Mouse (Mus musculus) right cerebral cortex, postnatal 25 days (tissue): ENCODE data around the gene Col4a3bp.

ENCODE experiments used
- DNase-seq: peaks from one replicate; pipeline ENCODE4 v3.0.0; 2022

Col4a3bp gene

DNA sequence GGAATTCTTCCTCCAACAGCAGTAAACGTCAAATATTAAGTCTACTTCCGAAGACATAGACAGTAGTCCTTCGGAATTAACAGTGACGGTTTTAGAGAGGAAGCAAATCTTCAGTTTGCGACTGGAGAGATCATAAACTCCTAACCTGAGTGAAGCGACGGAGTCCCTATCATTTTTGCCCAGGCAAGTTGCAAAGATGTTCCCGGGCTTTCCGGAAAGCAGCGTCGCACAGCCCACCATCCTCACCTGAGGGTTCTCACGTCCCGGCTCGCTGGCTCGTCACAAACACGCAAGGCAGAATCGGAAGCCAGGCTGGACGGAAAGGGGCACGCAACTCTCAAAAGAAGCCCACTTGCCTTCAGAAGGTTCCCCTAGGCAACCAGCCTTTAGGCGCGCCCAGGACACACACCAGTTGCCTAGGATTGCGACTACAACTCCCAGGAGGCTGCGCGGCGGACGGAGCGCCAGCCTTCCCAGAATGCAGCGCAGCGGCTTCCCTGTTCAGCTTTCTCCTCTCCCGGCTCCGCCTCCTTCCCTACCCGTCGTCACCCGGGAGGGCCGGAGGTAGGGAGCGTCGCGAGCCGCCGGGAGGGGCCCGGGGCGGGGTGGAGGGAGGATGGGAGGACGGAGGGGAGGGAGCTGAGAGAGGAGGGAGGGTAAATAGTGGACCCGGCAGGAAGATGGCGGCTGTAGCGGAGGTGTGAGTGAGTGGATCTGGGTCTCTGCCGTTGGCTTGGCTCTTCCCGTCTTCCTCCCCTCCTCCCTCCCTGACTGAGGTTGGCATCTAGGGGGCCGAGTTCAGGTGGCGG is at the start of gene Col4a3bp, which contains the start of gene Polk:
Col4a3bp (plus strand) TSS at position 538 of the 809 bp plus-strand sequence.
Polk (minus strand) TSS at position 499 of the 809 bp plus-strand sequence.
- DNase-seq = peak; percentile 98

DNA sequence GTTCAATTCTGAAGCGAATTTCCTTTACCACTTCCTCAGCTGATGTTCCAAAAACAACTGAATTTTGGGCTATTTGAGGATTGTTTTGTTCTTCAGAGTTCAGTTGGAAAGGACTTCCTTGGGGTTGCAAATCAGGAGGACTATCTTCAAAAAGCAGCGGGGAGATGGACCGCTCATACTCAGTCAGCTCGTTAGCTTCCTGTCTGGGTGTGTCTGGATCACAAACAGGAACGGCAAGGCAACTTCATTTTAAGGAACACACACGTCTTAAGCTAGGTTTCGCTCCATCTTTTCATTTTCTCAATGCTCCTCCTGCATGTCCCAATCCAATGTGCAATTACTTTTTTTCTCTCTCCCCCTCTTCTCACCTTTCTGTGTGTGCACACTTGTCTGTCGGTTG is 45.8 kb upstream of the Col4a3bp start:
- DNase-seq = no peak

DNA sequence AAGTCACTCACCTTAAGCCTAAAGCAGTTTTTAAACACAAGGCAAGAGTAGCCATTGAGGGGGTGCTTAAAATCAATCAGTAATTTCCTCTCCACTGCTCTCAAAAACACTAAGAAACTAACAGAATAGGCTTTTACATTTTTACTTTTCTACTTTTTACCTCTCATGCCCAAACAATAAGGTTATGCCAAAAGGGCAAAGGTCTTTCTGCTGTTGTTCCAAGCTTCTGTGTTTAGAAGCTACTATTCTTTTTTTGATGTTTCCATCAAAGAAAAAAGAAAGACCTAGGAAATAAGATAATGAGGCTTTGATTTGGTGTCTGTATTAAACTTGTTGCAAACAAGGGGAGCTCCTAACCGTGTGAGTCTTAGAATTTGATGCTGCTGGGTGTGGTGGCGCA is 42.5 kb upstream of the Col4a3bp start:
- DNase-seq = no peak

DNA sequence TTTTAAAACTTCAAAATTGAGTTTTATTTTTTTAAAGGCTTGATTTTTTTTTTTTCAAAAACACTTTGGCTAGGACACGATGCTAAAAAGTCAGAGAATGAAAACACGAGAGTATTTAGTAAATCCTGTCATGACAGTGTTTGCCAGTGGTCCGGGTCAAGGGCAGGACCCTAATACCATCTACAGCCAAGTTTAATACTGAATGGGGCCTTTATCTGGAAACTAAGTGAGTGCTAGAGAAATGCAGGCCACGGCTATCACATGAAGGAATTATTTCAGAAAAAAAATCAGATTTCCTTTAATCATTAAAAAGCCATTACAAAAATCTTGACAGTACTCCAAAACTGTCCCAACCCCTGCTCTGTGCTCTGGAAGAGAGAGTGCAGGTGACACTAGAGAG is 36.8 kb upstream of the Col4a3bp start:
- no peak for DNase-seq

DNA sequence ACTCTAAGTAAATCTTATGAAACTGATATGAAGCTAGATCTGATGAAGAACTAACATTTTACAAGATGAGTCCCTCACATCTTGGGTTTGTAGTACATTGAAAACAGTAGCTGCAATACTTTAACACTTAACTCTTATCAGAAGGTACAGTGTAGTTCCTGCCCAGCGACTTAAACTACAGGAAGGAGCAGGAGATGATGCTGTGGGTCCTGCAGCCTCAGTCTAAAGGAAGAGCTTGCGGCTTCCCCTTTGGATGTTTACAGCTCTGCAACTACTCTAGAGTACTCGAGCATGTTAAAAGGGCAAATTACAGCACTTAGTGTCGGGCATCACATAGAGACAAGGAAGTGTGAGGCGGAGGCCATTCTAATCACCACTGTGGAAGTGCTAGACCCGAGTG is 36.1 kb upstream of the Col4a3bp start:
- no peak for DNase-seq

DNA sequence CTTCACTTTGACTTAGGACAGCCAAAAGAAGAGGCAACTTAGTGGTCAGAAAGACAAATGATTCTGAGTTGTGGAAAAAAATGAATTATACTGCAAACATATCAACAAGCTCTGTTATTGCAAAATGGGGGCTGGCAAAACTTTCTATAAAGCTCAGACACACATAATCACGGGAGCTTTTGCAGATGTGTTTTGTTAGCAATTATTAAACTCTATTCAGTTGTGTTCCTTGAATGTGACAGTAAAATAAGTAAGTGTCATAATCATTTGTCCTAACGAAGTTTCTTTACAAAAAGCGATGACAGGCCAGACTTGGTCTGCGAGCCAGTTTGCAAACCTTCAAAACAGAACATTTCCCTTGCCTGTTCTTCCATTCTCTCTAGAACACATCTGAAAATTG is 34.9 kb upstream of the Col4a3bp start:
- no peak for DNase-seq

DNA sequence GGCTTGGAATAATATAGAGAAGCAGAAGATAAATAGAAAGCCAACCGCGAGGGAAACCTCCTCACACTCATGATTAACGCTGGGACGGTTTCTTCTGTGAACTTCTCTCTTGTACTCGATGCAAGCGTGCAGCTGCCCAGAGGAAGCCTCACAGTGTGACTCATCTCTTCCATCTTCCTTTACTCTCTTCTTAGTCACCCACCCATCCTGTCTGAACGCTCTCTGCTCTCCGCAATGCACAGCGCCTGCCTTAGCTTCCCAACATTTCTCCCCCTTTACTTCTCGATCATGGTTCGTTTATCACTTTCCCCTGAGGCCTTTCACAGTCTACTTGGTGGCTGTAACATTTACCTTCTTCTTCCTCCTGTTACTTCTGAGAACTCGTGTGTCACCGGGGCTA is 31.8 kb upstream of the Col4a3bp start:
- peak; percentile 14 for DNase-seq

DNA sequence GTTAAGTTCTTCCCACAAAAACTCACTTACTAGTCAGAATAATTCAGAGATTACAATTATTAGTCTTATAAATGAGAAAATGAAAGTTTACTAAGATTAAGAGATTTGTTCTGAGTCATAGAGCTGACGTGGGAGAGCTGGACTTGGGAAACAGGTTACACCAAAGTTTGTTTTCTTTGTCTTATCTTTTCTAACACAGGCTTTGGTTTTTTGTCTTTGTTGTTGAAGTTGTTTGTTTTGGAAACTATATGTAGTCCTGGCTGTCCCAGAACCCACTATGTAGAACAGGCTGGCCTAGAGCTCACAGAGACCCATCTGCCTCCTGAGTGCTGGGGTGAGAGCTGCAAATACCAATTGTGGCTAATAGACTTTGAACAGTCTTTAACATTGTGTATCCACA is 31.2 kb upstream of the Col4a3bp start:
- DNase-seq = no peak

DNA sequence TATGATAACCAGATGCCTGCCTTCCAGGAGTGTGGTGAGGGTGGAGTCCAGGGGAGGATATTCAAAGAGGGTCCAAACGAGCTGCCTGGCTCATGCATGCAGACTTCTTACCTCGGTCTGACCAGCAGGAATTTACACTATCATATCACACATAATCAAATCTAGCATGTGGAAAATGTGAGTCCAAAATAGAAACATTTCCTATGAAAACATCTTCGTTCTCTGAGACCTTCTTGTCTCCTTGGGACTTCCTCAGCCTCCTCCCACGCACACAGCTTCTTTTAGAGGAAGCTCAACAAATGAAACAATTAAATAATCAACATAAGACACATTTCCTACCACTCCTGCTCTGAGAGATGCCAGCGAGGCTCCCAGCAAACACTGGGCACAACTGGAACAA is 30.5 kb upstream of the Col4a3bp start:
- DNase-seq = no peak

DNA sequence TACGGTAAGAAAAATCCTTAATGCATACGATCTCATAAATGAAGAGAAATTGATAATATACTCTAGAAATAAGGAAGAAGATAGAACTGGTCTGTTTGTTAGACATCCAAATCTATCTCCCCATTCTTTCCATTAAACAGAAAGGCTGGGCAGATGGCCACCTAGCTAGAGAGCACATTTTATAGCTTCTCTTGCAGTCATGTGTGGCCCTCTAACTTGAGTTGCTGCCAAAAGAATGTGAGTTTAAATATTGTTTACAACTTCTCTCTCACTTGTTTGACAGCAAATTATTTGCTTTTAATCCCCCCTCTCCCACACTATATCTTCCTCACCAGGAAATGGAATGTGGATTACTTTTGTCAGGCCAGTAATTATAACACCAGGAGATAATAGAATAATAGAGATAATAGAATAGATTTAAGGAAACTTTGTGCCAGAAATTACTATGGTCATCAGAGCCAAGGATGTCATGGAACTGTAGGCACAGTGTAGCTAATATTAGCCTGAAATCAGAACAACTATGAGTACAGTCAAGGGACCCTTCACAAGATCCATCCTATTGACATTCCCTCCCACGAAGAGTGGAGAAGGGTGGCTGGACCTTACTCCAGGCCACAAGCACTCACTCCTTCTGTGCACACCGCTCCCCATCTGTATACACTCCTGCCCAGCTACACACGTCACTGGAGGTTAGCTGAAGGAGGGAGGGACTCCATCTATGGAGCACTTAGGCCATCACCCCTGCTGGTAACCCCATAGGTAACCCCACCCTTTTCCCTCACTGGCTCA is 28.1 kb upstream of the Col4a3bp start:
- DNase-seq = no peak

DNA sequence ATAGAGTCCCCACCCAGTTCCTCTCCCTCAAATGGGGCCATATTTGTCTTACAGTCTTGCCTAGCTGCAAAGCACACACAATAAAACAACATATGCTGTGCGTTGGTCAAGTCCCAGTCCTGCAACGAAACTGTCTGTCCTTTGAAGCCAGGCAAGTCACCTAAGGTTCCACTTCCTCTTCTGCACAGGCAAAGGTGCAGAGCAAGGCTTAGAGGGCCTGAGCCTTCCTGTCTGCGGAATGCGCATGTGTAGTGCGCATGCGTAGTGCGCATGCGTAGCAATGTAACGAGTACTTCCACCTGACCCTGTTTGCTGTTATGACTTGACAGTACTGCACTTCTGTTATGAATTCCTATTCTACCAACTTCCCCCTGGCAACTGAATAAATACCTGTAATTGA is 26.2 kb upstream of the Col4a3bp start:
- DNase-seq = no peak

DNA sequence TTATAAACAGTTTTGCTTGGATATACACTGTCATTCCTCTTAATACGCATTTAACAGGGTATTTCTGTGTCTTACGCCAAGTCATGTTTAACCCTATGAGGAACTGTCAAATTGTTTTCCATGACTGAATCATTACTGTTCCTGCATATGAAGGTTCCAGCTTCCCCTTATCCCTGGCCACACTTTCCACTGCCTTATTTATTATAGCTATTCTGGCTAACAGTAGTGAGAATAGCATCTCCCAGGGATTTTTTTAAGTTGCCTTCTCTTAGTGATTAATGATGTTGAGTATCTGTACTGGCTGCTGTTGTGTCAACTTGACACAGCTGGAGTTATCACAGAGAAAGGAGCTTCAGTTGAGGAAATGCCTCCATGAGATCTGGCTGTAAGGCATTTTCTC is 25.1 kb upstream of the Col4a3bp start:
- DNase-seq = no peak

DNA sequence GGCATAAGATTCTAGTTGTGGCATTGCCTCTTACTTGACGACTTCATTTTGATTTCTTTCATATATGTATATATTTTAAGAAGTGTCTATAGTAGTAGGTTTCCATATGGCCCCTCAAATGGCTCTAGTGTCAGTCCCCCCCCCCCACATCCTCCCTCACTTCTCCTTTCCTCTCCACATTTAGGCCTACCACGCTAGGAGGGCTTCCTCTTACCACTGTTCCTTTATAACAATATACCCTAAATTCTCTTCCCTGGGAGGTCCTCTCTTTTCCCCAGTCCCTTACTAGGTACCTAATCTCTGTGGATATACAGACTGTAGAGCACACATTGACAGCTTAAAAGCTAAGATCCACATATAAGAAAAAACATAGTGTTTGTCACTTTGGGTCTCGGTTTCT is 21.1 kb upstream of the Col4a3bp start:
- DNase-seq = no peak

DNA sequence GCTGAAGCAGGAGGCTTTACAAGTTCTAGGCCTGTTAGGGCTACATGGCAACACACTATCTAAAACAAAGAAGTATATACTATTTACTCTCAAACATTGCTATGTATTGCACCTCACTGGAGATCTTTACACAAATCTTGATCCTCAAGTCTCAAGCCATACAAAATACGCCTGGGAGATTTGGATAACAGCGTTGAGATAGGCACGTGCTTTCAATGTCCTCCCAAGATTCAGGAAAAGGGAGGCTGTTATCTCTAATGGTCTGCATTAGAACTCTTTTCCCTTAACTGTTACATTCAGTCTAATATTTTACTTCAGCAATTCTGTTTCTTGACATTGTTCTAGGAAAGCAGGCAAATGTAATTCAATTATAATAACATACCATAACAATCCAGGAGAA is 15.4 kb upstream of the Col4a3bp start:
- DNase-seq = no peak

DNA sequence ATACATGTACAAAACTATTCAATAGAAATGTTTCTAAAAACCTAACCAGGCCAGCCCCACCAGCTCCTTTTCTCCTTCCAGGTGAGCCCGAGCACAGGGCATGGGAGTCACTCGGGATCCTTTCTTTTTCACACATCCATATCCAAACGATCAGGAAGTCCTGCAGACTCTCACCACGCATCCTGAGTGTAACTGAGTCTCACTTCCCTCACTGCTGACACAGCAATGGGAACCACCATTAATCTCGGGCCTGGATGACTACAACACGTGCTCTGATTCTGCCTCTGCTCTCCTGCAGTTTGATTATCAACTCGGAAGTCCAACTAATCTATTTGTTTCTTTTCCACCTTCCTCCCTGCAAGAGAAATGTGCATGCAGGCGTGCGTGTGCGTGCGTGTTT is 14.6 kb upstream of the Col4a3bp start:
- DNase-seq = no peak

DNA sequence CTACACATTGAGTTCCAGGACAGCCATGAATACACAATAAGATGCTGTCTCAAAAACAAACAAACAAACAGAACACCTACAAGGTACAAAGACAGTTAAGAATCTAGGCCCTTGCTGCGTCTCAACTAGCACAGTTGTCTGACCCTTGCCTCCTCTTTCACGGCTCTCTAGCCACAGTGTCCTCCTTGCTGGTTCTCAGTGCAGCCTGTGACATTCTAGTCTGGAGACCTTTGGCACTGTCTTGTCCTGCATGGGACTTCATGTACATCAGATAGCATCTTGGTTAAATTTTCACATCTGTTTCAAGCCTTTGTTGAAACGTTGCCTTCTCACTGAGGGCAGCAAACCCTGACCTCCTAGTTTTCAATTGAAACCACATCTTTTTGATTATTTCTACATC is 13.6 kb upstream of the Col4a3bp start:
- DNase-seq = no peak

DNA sequence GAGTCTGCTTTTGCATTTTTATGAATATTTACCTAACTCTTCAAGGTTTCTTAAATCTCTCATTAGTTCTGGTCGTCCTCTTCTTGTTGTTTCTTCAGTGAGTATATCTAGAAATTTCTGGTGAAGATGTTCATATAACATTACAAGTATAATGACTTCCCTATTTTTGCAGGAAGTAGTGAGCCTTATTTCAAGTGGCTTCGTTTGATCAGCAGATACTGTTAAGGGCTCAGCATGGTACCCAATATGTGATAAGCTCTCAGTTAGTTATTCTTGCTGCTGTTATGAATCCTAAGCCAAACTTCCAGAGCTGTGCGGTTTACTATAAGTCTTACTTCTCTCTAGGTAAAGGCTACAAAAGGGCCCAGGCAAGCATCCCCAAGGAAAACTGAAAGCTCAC is 12.9 kb upstream of the Col4a3bp start:
- DNase-seq = no peak

DNA sequence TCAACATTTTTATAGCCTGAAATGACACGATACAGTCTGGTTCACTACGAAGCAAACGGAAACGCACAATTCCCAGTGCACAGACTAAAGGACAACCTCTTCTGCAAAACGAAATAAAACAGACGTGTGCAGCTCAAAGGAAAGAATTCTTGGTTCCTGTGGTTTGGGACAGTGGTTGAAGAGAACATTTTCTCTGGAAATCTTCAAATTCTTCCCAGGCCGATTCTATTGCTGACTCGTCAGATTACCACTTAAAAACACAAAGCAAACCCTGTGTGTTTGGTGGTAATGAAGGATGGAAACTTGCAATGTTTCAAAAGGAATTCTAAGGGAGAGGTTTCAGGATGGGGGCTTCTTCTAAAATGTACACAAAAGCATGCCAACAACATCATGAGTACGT is 12.4 kb upstream of the Col4a3bp start:
- no peak for DNase-seq

DNA sequence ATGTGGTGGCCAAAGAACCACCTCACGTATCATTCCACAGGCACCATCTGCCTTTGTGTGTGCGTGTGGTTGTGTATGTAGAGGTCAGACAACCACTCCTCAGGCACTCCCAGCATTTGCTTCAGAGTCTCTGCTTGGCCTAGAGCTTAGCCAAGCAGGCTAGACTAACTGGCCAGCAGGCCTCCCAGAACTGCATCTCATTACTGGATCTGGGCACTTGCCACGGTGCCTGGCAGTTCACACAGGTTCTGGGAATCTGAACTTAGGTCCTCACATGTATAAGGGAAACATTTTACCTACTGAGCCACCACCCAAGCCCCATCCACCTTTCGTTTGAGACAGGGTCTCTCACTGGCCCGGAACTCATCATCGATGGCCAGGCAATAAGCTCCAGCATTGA is 10.2 kb upstream of the Col4a3bp start:
- DNase-seq = no peak

DNA sequence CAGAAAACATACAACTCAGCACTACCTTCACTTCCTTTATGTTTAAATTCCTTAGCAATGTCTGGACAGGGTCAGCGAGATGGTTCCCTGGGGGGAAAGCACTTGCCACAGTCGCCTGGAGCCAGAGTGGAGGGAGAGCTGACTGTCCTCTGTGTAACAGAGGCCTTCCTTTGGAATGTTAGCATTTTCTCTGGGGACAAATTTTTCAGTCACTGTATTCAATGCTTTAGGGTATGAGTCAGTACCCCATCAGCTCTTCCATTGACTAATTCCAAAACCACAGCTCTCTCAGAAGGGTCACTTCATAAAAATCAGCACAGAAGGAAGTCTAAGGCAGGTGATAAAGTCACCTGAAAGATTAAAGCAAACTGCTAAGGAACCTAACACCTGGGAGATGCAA is 8.7 kb upstream of the Col4a3bp start:
- no peak for DNase-seq

DNA sequence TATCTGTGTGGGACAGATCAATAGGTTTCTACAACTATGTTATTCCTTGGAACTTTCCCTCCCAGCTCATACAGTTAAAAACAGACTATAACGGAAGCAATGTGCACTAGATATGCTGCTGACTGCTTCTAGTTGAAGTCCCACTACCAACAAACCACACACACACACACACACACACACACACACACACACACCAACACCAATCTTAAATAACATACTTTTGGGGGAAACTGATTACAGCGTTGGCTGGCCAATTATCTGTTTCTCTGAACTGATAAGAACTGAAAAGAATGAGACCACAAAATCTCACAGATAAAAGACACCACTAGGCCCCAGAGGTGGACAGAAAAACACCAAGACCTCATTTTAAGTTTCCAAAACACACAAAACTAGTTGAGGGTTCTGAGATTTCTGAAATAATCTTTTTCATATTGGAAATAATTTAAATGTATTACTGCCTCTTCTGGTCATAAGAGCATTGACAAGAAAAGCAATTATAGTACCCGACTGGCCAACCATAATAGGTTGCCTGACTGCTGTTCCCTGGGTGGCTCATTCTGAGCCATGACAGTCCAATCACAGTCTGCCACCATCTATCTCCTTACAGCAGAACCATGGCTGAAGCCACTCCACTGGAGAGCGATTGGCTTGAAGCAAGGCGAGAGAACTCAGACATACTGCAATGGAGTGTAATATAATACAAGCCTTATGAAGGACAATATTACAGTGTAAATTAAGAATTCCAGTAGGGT is 5.4 kb upstream of the Col4a3bp start:
- DNase-seq = no peak

DNA sequence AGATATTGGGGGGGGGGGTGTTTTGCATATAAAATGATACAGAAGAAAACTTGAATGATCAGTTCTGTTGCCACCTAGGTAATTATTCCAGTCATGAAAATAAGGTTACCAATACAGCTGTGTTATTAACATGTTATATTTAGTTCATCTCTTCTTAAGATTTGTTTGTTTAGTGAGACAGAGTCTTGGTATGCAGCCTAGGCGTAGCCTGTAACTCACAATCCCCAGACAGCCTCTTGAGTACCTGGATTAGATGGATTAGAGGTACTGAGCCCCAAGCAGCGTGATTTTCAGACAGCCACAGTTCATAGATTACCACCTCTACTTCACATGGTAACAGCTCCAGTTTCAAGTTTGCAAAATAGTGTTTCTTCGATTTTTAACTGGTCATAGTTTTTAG is 4.3 kb upstream of the Col4a3bp start:
- no peak for DNase-seq

DNA sequence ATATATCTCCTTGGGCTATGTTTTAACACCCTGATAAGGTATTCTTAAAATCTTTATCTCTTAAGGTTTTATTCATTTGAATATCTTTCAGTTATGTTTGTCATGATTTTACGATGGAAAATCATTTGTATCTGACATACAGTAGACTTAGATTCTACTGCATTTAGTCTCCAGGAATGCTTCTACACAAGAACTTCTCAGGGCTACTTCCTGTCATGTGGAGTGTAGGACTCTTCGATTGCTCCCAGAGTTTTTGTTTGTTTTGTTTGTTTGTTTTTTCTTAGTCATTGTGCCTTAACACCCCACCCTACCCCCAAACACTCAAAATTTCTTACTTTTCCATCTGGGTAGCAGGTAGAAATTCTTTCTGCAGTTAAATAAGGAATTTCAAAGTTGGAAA is 1.0 kb upstream of the Col4a3bp start:
- no peak for DNase-seq
